Mouse (Mus musculus): ENCODE data around the gene Grtp1. TPM values are rescaled to one million over a fixed set of nuclear protein-coding genes. Genes with fewer than 3 reads are reported as not detected.
A peak's percentile ranks its signal among the peaks of the same experiment; 100 is the strongest.

The Grtp1 gene
- polyA plus RNA-seq, 1 experiment from 2014 or later = 110 TPM

- H3K4me2 ChIP-seq (replicated peaks; ENCODE audit: low read depth) = no peak overlapping the region
- peaks cover 38% of the 10 kb centered on the region for H3K36me3 ChIP-seq (ENCODE audit: control insufficient read depth, insufficient read depth)
- no peaks in the 10 kb centered on the region for H3K4me1 ChIP-seq (replicated peaks; ENCODE audit: control insufficient read depth, insufficient read depth, low read length)
- no peaks in the 10 kb centered on the region for H3K27me3 ChIP-seq (replicated peaks; ENCODE audit: control insufficient read depth, insufficient read depth, low read length)
- no peaks in the 10 kb centered on the region for H3K9me3 ChIP-seq (ENCODE audit: control insufficient read depth)
- no peak for ATAC-seq
- no peak overlapping the region for H3K9ac ChIP-seq (ENCODE audit: low read depth, low read length)
- WGBS = 75% methylated on average over 18 of the region's 18 CpGs
- TF ChIP-seq CTCF (IDR thresholded peaks at IDR 0.05; ENCODE audit: low read depth) = no peak
- H3K27ac ChIP-seq (ENCODE audit: low read depth, low read length) = no peak overlapping the region
- H3K4me3 ChIP-seq (ENCODE audit: low read depth, low read length) = no peak overlapping the region
Measured at GRCm38 (mm10) chr8:13180911-13181690, 19.3 kb downstream of the Grtp1 start.

DNA sequence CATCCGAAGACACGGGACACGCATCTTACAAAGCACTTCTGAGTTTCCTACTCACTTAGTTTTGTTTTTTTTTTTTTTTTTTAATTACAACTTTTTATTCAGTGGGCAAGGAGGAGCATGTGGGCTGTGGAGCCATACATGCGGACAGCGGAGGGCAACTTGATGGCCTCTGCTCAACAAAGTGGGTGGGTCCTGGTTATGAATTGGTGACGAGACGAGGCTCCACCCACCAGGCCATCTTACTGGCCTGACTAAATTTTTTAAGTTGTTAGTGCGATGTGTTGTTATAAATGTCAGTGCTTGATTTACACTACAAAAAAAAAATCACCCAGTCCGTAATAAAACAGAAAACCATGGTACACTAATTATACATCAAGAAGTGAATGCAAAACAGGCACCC lies 20.0 kb downstream of the Grtp1 start:
- Histone ChIP-seq H3K27me3 (replicated peaks; ENCODE audit: control insufficient read depth, insufficient read depth, low read length) (no peaks in the 10 kb centered on the region), H3K9ac (ENCODE audit: low read depth, low read length) (no peak overlapping the region), H3K4me3 (ENCODE audit: low read depth, low read length) (no peak overlapping the region), H3K9me3 (ENCODE audit: control insufficient read depth) (no peaks in the 10 kb centered on the region), H3K4me2 (replicated peaks; ENCODE audit: low read depth) (no peak overlapping the region), H3K36me3 (ENCODE audit: control insufficient read depth, insufficient read depth) (peaks cover 38% of the 10 kb centered on the region), H3K4me1 (replicated peaks; ENCODE audit: control insufficient read depth, insufficient read depth, low read length) (no peaks in the 10 kb centered on the region), H3K27ac (ENCODE audit: low read depth, low read length) (no peak overlapping the region)
- ATAC-seq = no peak
- 69% methylated on average over 9 of the region's 9 CpGs for WGBS
- TF ChIP-seq CTCF (IDR thresholded peaks at IDR 0.05; ENCODE audit: low read depth) = no peak

- 70% methylated on average over 7 of the region's 7 CpGs for WGBS
- Histone ChIP-seq H3K36me3 (ENCODE audit: control insufficient read depth, insufficient read depth) (peaks cover 39% of the 10 kb centered on the region), H3K4me2 (replicated peaks; ENCODE audit: low read depth) (no peak overlapping the region), H3K9ac (ENCODE audit: low read depth, low read length) (no peak overlapping the region), H3K27me3 (replicated peaks; ENCODE audit: control insufficient read depth, insufficient read depth, low read length) (no peaks in the 10 kb centered on the region), H3K4me3 (ENCODE audit: low read depth, low read length) (no peak overlapping the region), H3K9me3 (ENCODE audit: control insufficient read depth) (no peaks in the 10 kb centered on the region), H3K27ac (ENCODE audit: low read depth, low read length) (no peak overlapping the region), H3K4me1 (replicated peaks; ENCODE audit: control insufficient read depth, insufficient read depth, low read length) (no peaks in the 10 kb centered on the region)
- TF ChIP-seq CTCF (IDR thresholded peaks at IDR 0.05; ENCODE audit: low read depth) = no peak
- no peak for ATAC-seq
Measured at GRCm38 (mm10) chr8:13179948-13180347, 20.5 kb downstream of the Grtp1 start.

DNA sequence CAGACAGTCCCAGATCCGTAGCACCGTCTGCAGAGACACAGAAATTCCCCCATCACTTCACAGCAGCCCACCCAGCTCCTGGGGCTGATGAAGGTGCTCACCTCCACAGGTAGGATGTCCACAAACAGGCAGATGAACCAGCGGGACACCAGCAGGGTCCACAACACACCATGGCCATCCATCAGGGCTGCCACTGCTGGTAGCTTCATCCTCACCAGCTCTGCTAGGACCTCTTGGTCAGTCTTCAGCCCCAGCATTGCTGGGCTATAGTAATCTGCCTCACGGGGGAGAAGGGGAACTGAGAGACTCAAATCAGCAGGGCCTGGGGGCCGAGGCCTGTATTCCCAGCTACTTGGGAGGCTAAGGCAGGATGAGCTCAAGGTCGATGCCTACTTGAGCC lies 20.9 kb downstream of the Grtp1 start:
- no peak overlapping the region for H3K4me2 ChIP-seq (replicated peaks; ENCODE audit: low read depth)
- no peak for ATAC-seq
- H3K9me3 ChIP-seq (ENCODE audit: control insufficient read depth) = no peaks in the 10 kb centered on the region
- H3K27me3 ChIP-seq (replicated peaks; ENCODE audit: control insufficient read depth, insufficient read depth, low read length) = no peaks in the 10 kb centered on the region
- no peak overlapping the region for H3K4me3 ChIP-seq (ENCODE audit: low read depth, low read length)
- no peak for TF ChIP-seq CTCF (IDR thresholded peaks at IDR 0.05; ENCODE audit: low read depth)
- H3K27ac ChIP-seq (ENCODE audit: low read depth, low read length) = no peak overlapping the region
- peaks cover 39% of the 10 kb centered on the region for H3K36me3 ChIP-seq (ENCODE audit: control insufficient read depth, insufficient read depth)
- WGBS = 77% methylated on average over 6 of the region's 6 CpGs
- no peak overlapping the region for H3K9ac ChIP-seq (ENCODE audit: low read depth, low read length)
- no peaks in the 10 kb centered on the region for H3K4me1 ChIP-seq (replicated peaks; ENCODE audit: control insufficient read depth, insufficient read depth, low read length)

DNA sequence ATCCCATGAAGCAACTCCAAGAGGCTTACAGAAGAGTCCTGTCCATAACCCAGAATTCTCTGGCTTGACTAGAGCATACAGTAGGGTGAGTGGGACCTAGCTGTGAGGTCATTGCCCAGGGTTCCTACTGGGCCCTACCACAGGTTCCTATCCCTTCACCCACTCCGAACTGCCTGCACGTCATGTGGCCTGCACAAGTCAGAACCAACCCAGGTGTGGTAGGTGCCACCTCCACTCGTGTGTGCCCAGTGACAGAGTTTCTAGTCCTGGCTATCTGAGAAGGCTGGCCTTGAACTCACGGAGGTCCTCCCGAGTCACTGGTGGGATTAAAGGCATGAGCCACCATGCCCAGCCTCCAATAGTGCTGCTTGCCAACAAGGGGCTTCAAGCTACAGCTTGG lies 22.3 kb downstream of the Grtp1 start:
- Histone ChIP-seq H3K36me3 (ENCODE audit: control insufficient read depth, insufficient read depth) (peaks cover 47% of the 10 kb centered on the region), H3K9me3 (ENCODE audit: control insufficient read depth) (no peaks in the 10 kb centered on the region), H3K27ac (ENCODE audit: low read depth, low read length) (peak overlapping the region; percentile 71), H3K4me3 (ENCODE audit: low read depth, low read length) (no peak overlapping the region), H3K4me2 (replicated peaks; ENCODE audit: low read depth) (no peak overlapping the region), H3K4me1 (replicated peaks; ENCODE audit: control insufficient read depth, insufficient read depth, low read length) (no peaks in the 10 kb centered on the region), H3K27me3 (replicated peaks; ENCODE audit: control insufficient read depth, insufficient read depth, low read length) (no peaks in the 10 kb centered on the region), H3K9ac (ENCODE audit: low read depth, low read length) (no peak overlapping the region)
- ATAC-seq = 0 out of 2 replicates have a peak, but pooled peaks have one; percentile 2
- no peak for TF ChIP-seq CTCF (IDR thresholded peaks at IDR 0.05; ENCODE audit: low read depth)
- 85% methylated on average over 5 of the region's 5 CpGs for WGBS

- no peaks in the 10 kb centered on the region for H3K4me1 ChIP-seq (replicated peaks; ENCODE audit: control insufficient read depth, insufficient read depth, low read length)
- H3K4me3 ChIP-seq (ENCODE audit: low read depth, low read length) = no peak overlapping the region
- no peak overlapping the region for H3K9ac ChIP-seq (ENCODE audit: low read depth, low read length)
- no peak overlapping the region for H3K4me2 ChIP-seq (replicated peaks; ENCODE audit: low read depth)
- peaks cover 55% of the 10 kb centered on the region for H3K36me3 ChIP-seq (ENCODE audit: control insufficient read depth, insufficient read depth)
- no peak for TF ChIP-seq CTCF (IDR thresholded peaks at IDR 0.05; ENCODE audit: low read depth)
- 75% methylated on average over 7 of the region's 7 CpGs for WGBS
- H3K27ac ChIP-seq (ENCODE audit: low read depth, low read length) = peak overlapping the region; percentile 86
- no peaks in the 10 kb centered on the region for H3K27me3 ChIP-seq (replicated peaks; ENCODE audit: control insufficient read depth, insufficient read depth, low read length)
- ATAC-seq = peak; percentile 64
- H3K9me3 ChIP-seq (ENCODE audit: control insufficient read depth) = no peaks in the 10 kb centered on the region
Measured at GRCm38 (mm10) chr8:13177173-13177852, 23.1 kb downstream of the Grtp1 start.

Measured in intestine, postnatal 0 days (tissue).